Mouse (Mus musculus) skeletal muscle tissue, adult 2 months (tissue): Measurements from ENCODE around the gene 4930469K13Rik.

Experiments
- DNase-seq: peaks from one replicate; pipeline ENCODE4 v3.0.0-alpha.2; 2012; ENCODE audit warnings: low read depth, low spot score

Gene 4930469K13Rik

GRCm38 (mm10) chr11:33990002-33990401 lies 108.4 kb downstream of the 4930469K13Rik start:
- DNase-seq: no peak

GRCm38 (mm10) chr11:33986525-33986924 lies 111.8 kb downstream of the 4930469K13Rik start:
- DNase-seq: no peak

DNA sequence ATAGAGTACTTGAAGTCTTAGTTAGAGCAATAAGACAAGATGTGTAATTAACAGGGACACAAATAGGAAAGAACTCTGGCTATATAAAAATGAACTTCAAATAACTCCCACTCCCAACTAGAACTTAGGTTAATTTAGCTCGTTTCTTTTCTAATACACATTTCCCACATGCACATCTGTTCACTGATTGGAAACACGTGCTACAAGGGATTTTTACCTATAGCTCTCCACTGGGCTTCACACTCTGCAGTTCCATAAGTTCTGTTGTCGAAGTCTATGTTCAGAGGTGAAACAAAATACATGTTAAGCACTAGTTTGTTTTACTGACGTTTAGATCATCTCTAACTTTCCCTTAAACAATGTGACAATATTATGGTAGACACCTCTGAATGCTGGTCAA lies 118.2 kb downstream of the 4930469K13Rik start:
- DNase-seq: no peak

GRCm38 (mm10) chr11:33975121-33975520 lies 123.2 kb downstream of the 4930469K13Rik start:
- DNase-seq: no peak

DNA sequence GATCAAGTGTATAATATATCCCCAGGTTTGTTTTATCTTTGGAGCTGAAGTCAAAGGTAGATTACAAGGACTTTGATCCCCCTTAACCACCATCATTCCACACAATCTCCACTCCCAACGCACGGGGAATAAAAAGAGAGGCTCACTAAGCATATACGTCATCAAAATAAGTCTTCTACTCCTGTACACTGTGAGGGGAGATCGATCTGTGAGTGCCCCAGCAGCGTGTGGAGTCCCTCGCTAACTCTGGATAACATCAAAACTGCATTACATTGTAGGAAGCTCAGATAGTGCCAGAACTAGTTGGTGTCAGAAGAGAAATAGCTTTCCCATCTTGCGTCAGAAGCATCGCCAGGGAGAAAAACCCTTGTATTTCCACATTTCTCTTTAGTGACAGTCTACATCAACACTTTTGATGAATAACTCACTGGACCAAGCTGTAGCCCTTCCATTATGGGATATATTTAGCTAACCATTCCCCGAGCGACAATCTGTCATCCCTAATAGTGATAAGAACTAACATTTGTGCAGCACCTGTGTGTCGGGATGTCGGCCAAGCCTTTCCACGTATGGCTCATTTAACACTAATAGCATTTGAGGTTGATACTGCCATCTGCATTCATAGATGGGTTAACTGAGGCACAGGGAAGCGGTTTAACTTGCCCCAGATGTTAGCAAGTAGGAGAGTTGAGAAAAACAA lies 123.9 kb downstream of the 4930469K13Rik start:
- no peak for DNase-seq

GRCm38 (mm10) chr11:33972114-33972513 lies 126.2 kb downstream of the 4930469K13Rik start:
- no peak for DNase-seq

GRCm38 (mm10) chr11:33969199-33969598 lies 129.2 kb downstream of the 4930469K13Rik start:
- DNase-seq: no peak

GRCm38 (mm10) chr11:33967708-33968107 lies 130.6 kb downstream of the 4930469K13Rik start:
- DNase-seq: no peak

DNA sequence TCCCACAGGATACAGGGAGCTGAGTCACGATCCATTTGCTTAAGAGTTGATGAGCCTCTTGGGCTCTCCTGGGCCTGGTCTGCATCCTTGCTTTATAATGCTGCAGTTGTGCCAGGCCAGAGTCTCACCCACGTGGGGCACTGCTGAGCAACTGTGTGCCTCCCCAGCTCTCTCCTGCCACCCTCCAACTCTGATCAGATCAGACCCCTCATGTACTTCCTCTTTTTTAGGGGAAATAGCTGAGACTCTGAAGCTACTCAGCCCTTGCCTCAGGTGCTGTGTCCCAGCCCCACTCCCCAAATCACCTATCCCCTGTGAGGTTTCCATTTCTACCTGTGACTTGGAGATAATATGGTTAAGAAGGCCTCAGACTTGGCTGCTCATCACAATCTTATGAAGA lies 133.0 kb downstream of the 4930469K13Rik start:
- DNase-seq: no peak

DNA sequence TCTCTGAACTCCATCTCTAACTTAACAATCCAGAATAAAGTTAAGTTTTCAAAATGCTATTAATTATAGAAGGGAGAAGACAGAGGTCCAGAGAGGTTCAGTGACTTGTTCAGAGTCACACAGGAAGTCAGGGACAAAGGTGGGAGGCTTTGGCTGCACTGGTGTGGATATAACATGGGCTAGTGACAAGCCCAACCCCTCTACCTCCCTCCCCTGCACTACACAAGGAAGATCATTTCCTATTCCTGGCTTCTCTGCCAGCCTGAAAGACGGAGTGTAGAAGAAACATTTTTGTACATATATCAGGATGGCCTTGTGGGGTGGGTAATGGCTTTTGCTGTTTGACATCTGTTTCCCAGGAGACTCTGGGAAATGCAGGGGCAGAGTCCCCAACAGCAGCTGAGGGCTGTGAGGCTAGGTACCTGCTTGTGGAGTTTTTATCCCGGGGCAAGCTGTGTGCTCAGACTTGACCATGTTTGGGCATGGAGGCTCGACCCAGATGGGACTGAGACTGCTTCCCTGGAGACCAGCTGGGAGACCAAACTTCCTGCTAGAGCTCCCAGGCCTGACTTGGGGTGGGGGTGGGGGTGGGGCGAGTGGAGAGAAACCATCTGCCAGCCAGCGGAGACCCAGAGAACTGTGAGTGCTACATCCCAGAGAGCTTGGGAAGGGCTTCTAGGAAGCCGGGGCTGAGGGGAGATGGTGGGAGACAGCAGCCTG lies 135.5 kb downstream of the 4930469K13Rik start, which contains the start of gene Kcnmb1:
Gene Kcnmb1 (plus strand): TSS at position 326 of the 720 bp plus-strand sequence.
- no peak for DNase-seq

DNA sequence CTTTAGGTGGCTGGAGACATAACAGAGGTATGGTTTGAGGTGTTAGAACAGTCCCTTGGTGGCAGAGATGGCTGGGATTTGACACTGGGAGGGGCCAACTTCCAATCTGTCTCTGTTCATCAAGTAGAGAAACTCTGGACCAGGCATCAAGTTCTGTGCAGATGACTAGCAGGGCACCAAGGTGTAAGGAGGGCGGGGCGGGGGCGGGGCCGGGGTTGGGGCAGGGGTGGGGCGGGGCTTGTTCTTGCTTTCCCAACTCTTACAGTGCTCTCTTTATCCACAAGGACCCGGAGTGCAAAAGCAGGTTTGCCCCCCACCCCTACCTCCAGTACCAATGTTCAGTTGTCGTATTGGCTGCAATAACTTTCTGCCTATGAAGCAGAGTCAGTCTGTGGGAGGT lies 136.2 kb downstream of the 4930469K13Rik start:
- DNase-seq: no peak

DNA sequence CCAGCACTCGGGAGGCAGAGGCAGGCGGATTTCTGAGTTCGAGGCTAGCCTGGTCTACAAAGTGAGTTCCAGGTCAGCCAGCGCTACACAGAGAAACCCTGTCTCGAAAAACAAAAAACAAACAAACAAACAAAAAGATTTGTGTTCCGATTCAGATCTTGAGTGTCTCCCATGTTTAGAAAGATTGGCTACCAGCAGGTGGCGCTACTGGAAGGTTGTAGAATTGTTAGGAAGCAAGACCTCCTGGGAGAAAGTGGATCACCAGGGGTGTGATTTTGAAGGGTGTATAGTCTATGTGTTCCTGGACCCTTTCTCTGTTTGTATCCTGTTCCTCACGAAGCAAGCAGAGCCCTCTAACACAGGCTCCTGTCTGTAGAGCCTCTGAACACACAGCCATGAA lies 139.6 kb downstream of the 4930469K13Rik start:
- no peak for DNase-seq

- no peak for DNase-seq
These were observed 140.8 kb downstream of the 4930469K13Rik start for GRCm38 (mm10) chr11:33957595-33957994.

GRCm38 (mm10) chr11:33956623-33957022 lies 141.7 kb downstream of the 4930469K13Rik start:
- DNase-seq: no peak

GRCm38 (mm10) chr11:33955982-33956381 lies 142.4 kb downstream of the 4930469K13Rik start:
- DNase-seq: no peak

GRCm38 (mm10) chr11:33951684-33952625 lies 146.4 kb downstream of the 4930469K13Rik start:
- DNase-seq: no peak

DNA sequence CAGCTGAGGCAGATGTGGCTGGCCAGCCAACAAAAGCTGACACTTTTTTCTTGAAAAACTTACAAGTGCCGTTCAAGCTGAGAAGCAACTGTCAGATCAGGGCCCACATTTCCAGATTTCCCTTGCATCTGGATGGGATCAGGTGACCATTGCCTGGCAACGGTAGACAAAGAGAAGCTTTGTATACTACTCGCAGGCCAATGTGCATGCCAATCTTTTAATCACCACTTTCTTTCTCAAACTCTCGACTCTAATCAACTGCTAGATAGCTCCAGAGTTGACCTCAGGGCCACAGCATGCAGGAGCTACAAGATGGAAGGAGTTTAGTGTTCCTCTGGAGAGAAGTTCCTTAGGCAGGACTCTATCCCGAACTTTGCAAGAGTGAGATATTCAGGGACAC lies 147.2 kb downstream of the 4930469K13Rik start:
- no peak for DNase-seq

DNA sequence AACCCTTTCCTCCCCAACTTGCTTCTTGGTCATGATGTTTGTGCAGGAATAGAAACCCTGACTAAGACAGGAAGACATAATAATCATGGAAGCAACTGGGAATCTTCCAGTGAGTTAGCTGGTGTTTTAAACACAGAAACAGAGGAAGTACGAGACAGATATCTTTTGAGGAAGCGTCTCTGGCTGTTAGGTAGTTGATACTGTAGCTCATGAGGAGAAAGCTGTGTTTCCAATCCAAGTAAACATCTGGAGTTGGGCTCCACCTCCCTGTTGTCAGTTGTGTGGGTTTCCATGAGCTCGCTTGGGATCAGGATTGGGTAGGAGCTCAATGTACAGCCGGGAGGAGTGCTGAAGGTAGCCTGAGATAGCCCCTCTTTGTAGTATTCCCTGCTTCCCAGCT lies 151.9 kb downstream of the 4930469K13Rik start:
- no peak for DNase-seq

DNA sequence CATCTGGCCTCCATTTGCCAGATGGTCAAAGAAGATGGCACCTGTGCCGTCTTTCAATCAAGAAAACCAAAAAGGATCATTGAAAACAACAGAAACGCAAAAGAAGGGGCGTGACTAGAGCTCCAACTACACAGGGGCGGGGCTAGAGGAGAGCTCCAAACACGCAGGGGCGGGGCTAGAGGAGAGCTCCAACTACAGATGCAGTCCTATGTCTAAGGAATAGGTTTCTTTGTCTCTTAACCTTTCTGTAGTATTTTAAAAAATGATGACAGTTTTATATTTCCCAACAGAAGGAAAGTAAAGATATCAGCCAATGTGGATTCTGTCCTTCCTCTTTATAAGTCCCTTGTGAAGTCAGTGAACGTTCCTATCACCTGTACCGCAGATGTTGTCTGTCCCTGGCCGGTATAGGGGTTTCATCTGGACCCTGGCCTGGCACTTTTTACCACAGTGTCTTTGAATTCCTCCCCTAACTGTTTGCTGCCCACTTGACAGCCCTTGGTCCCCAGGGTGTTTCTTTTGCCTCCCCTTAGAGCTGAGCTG lies 153.5 kb downstream of the 4930469K13Rik start:
- DNase-seq: no peak

GRCm38 (mm10) chr11:33944067-33944785 lies 154.1 kb downstream of the 4930469K13Rik start:
- DNase-seq: no peak

GRCm38 (mm10) chr11:33943565-33943964 lies 154.8 kb downstream of the 4930469K13Rik start:
- DNase-seq: no peak
